Mouse (Mus musculus): ENCODE results near the gene Soat2. TPM values are rescaled to one million over a fixed set of nuclear protein-coding genes. Genes with fewer than 3 reads are reported as not detected.

The Soat2 gene
- polyA plus RNA-seq, 1 experiment from 2014 or later, result not detected

DNA sequence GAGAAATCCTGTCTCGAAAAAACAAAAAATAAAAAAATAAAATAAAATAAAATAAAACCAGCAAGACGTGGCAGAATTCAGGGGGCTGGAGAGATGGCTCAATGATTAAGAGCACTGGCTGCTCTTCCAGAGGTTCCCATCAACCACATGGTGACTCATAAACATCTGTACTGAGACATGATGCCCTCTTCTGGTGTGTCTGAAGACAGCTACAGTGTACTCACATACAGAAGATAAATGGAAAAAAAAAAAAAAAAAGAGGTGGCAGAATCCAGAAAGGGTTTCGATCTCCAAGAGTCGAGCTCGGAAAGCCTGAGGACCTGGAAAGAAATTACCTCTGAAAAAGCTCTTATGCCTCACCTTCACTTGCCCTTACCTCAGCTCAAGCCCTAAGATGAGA is 9.2 kb upstream of the Soat2 start:
- 91% methylated on average over 5 of the region's 5 CpGs for WGBS
- Histone ChIP-seq H3K4me3 (ENCODE audit: low read depth, low read length) (no peak overlapping the region), H3K4me1 (ENCODE audit: control insufficient read depth, insufficient read depth, low read length) (peaks cover 7% of the 10 kb centered on the region), H3K36me3 (ENCODE audit: control insufficient read depth, insufficient read depth, low read length) (no peaks in the 10 kb centered on the region), H3K9ac (ENCODE audit: low read length) (no peak overlapping the region), H3K27me3 (replicated peaks; ENCODE audit: control insufficient read depth, insufficient read depth, low read length) (peaks cover 25% of the 10 kb centered on the region), H3K27ac (ENCODE audit: low read depth, low read length) (no peak overlapping the region), H3K9me3 (replicated peaks; ENCODE audit: control insufficient read depth, low read length) (no peaks in the 10 kb centered on the region), H3K4me2 (ENCODE audit: low read length) (no peak overlapping the region)
- ATAC-seq (no peak), DNase-seq (ENCODE audit: low spot score) (no peak)

DNA sequence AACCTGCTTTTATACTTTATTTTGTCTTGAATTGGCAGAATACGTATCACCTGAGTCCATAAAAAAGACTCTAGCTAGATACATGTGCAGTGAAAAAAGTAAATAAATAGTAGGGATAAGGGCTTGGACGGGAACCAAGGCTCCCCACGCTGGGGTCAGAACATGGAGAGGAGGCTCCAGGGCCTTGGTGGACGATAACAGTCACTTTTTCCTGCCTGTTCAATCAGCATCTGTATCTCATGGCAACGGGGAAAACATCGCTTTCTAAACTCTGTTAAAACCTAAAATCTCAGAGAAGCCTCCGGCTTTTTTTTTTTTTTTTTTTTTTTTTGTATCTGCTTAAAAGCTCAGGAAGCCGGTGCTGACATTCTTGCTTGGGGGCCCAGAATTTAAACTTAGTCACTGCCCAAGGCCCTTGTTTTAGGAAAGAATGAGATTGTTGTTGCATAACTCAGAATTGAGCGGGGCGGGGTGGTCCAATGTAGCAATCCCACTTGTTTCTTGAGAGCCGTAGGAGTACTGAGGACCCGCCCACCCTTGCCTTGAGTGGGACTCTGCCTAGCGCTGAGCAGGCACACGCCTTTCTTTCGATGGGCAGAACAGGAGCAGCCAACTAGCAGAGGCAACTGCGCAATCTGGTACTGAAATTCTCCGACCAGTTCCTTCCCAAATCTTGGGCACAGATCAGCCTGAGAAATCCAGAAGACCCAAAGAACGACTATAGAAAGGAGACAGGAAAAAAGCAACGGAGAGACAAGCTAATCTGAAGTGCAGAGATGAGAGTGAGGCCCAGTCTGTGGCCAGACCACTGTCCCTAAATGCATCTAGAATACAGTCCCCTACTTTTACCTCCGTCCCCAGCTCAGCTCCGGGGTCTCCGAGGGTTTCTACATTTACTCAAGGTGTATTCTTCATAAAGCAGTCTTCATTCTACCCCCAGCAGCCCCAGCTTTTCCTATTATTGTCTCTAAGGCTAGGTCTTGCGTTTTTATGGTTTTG is 7.1 kb upstream of the Soat2 start:
- ATAC-seq, result no peak
- Histone ChIP-seq H3K4me2 (ENCODE audit: low read length) (no peak overlapping the region), H3K36me3 (ENCODE audit: control insufficient read depth, insufficient read depth, low read length) (no peaks in the 10 kb centered on the region), H3K4me3 (ENCODE audit: low read depth, low read length) (no peak overlapping the region), H3K9ac (ENCODE audit: low read length) (no peak overlapping the region), H3K27me3 (replicated peaks; ENCODE audit: control insufficient read depth, insufficient read depth, low read length) (peaks cover 25% of the 10 kb centered on the region), H3K9me3 (replicated peaks; ENCODE audit: control insufficient read depth, low read length) (no peaks in the 10 kb centered on the region), H3K27ac (ENCODE audit: low read depth, low read length) (no peak overlapping the region), H3K4me1 (ENCODE audit: control insufficient read depth, insufficient read depth, low read length) (no peaks in the 10 kb centered on the region)
- DNase-seq (ENCODE audit: low spot score), result no peak
- WGBS, result 55% methylated on average over 23 of the region's 23 CpGs

- peak within 1 kb of the TSS; percentile 17 for H3K4me2 ChIP-seq (ENCODE audit: low read length)
- ATAC-seq (no peak), DNase-seq (ENCODE audit: low spot score) (no peak)
- H3K27me3 ChIP-seq (replicated peaks; ENCODE audit: control insufficient read depth, insufficient read depth, low read length), result peaks cover 25% of the 10 kb centered on the region
- H3K36me3 ChIP-seq (ENCODE audit: control insufficient read depth, insufficient read depth, low read length), result no peaks in the 10 kb centered on the region
- H3K9ac ChIP-seq (ENCODE audit: low read length), result 0 out of 2 replicates have a peak within 1 kb of the TSS, but pooled peaks have one; percentile 10
- no peaks in the 10 kb centered on the region for H3K4me1 ChIP-seq (ENCODE audit: control insufficient read depth, insufficient read depth, low read length)
- H3K9me3 ChIP-seq (replicated peaks; ENCODE audit: control insufficient read depth, low read length), result no peaks in the 10 kb centered on the region
- H3K4me3 ChIP-seq (ENCODE audit: low read depth, low read length), result no peak within 1 kb of the TSS
- WGBS, result 3% methylated on average over 22 of the region's 22 CpGs
- no peak within 1 kb of the TSS for H3K27ac ChIP-seq (ENCODE audit: low read depth, low read length)
Observed at GRCm38 (mm10) chr15:102144274-102144711, 6.0 kb upstream of the Soat2 start, which contains the start of gene Igfbp6. Igfbp6 (plus strand) TSS chr15:102144362.

DNA sequence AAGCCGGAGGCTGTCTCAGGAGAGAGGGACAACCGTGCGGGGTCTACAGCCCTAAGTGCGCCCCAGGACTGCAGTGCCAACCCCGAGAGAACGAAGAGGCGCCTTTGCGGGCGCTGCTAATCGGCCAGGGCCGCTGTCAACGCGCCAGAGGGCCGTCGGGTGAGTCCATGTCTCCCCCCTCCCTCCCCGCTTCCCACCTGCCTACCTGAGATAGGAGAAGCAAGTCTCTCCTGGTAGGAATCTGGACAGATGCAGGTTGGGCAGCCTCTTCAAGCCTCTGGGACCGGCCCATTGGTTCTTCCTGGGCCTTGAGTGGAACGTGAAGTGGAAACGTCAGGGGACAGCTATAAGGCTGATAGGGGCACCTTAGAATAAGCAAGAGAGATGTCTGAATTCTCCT is 5.6 kb upstream of the Soat2 start:
- no peaks in the 10 kb centered on the region for H3K4me1 ChIP-seq (ENCODE audit: control insufficient read depth, insufficient read depth, low read length)
- DNase-seq (ENCODE audit: low spot score) (no peak), ATAC-seq (no peak)
- WGBS, result 12% methylated on average over 19 of the region's 19 CpGs
- H3K9me3 ChIP-seq (replicated peaks; ENCODE audit: control insufficient read depth, low read length), result no peaks in the 10 kb centered on the region
- no peak overlapping the region for H3K27ac ChIP-seq (ENCODE audit: low read depth, low read length)
- no peaks in the 10 kb centered on the region for H3K36me3 ChIP-seq (ENCODE audit: control insufficient read depth, insufficient read depth, low read length)
- H3K27me3 ChIP-seq (replicated peaks; ENCODE audit: control insufficient read depth, insufficient read depth, low read length), result peaks cover 25% of the 10 kb centered on the region
- H3K4me2 ChIP-seq (ENCODE audit: low read length), result peak overlapping the region; percentile 17
- 0 out of 2 replicates have a peak overlapping the region, but pooled peaks have one; percentile 10 for H3K9ac ChIP-seq (ENCODE audit: low read length)
- no peak overlapping the region for H3K4me3 ChIP-seq (ENCODE audit: low read depth, low read length)

GRCm38 (mm10) chr15:102145330-102145729 is 5.0 kb upstream of the Soat2 start:
- Histone ChIP-seq H3K9me3 (replicated peaks; ENCODE audit: control insufficient read depth, low read length) (no peaks in the 10 kb centered on the region), H3K4me1 (ENCODE audit: control insufficient read depth, insufficient read depth, low read length) (no peaks in the 10 kb centered on the region), H3K9ac (ENCODE audit: low read length) (no peak overlapping the region), H3K27ac (ENCODE audit: low read depth, low read length) (no peak overlapping the region), H3K4me2 (ENCODE audit: low read length) (no peak overlapping the region), H3K36me3 (ENCODE audit: control insufficient read depth, insufficient read depth, low read length) (no peaks in the 10 kb centered on the region), H3K27me3 (replicated peaks; ENCODE audit: control insufficient read depth, insufficient read depth, low read length) (peaks cover 25% of the 10 kb centered on the region), H3K4me3 (ENCODE audit: low read depth, low read length) (no peak overlapping the region)
- ATAC-seq (no peak), DNase-seq (ENCODE audit: low spot score) (no peak)
- 88% methylated on average over 10 of the region's 10 CpGs for WGBS

DNA sequence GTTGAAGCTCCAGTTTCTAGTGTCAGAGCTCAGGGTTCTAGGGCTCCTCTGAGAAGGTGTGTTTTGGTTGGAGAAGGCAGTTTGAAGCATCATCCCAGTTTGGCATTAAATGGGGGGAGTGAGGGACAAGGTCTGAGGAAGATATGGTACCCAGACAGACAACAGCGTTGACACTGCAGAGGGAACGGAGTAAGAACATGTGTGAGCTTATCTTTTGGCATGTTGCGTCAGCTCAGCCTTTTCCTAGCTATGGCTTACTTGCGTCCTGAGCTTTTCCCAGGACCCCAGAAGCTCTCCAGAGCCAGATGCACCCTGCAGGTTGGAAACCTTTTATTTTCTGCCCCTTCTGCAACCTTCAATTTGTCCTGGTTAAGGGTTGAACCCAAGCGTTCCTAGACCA is 4.2 kb upstream of the Soat2 start:
- no peak for DNase-seq (ENCODE audit: low spot score)
- Histone ChIP-seq H3K36me3 (ENCODE audit: control insufficient read depth, insufficient read depth, low read length) (no peaks in the 10 kb centered on the region), H3K4me3 (ENCODE audit: low read depth, low read length) (no peak overlapping the region), H3K27ac (ENCODE audit: low read depth, low read length) (no peak overlapping the region), H3K9ac (ENCODE audit: low read length) (no peak overlapping the region), H3K27me3 (replicated peaks; ENCODE audit: control insufficient read depth, insufficient read depth, low read length) (peaks cover 25% of the 10 kb centered on the region), H3K4me2 (ENCODE audit: low read length) (no peak overlapping the region), H3K4me1 (ENCODE audit: control insufficient read depth, insufficient read depth, low read length) (no peaks in the 10 kb centered on the region), H3K9me3 (replicated peaks; ENCODE audit: control insufficient read depth, low read length) (no peaks in the 10 kb centered on the region)
- 88% methylated on average over 5 of the region's 5 CpGs for WGBS
- ATAC-seq, result no peak

DNA sequence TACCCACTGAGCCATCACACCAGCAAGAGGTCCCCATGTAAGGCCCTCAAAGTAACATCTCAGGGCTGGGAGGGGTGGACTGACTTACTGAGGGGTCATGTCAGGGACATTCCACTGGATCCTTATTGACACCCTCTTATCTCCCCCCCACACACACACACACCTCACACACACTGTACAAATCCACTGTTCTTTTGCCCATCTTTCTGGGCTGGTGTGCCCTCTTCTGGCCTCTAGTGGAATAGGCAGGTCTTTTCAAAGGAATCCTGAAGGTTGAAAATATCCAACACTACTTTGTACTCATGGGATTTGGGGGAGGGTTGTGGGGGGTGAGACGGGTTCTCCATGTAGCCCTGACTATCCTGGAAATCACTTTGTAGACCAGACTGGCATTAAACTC is 3.4 kb upstream of the Soat2 start:
- Histone ChIP-seq H3K27me3 (replicated peaks; ENCODE audit: control insufficient read depth, insufficient read depth, low read length) (peaks cover 25% of the 10 kb centered on the region), H3K4me3 (ENCODE audit: low read depth, low read length) (no peak overlapping the region), H3K4me1 (ENCODE audit: control insufficient read depth, insufficient read depth, low read length) (no peaks in the 10 kb centered on the region), H3K9ac (ENCODE audit: low read length) (no peak overlapping the region), H3K27ac (ENCODE audit: low read depth, low read length) (no peak overlapping the region), H3K9me3 (replicated peaks; ENCODE audit: control insufficient read depth, low read length) (no peaks in the 10 kb centered on the region), H3K36me3 (ENCODE audit: control insufficient read depth, insufficient read depth, low read length) (no peaks in the 10 kb centered on the region), H3K4me2 (ENCODE audit: low read length) (no peak overlapping the region)
- DNase-seq (ENCODE audit: low spot score) (peak; percentile 63), ATAC-seq (no peak)
- WGBS, result 12% methylated on average over 1 of the region's 1 CpGs

- peaks cover 25% of the 10 kb centered on the region for H3K27me3 ChIP-seq (replicated peaks; ENCODE audit: control insufficient read depth, insufficient read depth, low read length)
- DNase-seq (ENCODE audit: low spot score), result no peak
Observed at GRCm38 (mm10) chr15:102147674-102148402, 2.5 kb upstream of the Soat2 start.

More at GRCm38 (mm10) chr15:102147674-102148402, 2.5 kb upstream of the Soat2 start:
- no peaks in the 10 kb centered on the region for H3K36me3 ChIP-seq (ENCODE audit: control insufficient read depth, insufficient read depth, low read length)
- no peak overlapping the region for H3K4me3 ChIP-seq (ENCODE audit: low read depth, low read length)
- H3K9me3 ChIP-seq (replicated peaks; ENCODE audit: control insufficient read depth, low read length), result no peaks in the 10 kb centered on the region
- no peak overlapping the region for H3K4me2 ChIP-seq (ENCODE audit: low read length)
- no peaks in the 10 kb centered on the region for H3K4me1 ChIP-seq (ENCODE audit: control insufficient read depth, insufficient read depth, low read length)
- no peak overlapping the region for H3K27ac ChIP-seq (ENCODE audit: low read depth, low read length)
- 71% methylated on average over 16 of the region's 16 CpGs for WGBS
- ATAC-seq, result no peak
- H3K9ac ChIP-seq (ENCODE audit: low read length), result no peak overlapping the region

Data from forebrain, embryonic 14.5 days (tissue).